Mouse (Mus musculus): Measurements from ENCODE around the gene Slc22a5.

DNA sequence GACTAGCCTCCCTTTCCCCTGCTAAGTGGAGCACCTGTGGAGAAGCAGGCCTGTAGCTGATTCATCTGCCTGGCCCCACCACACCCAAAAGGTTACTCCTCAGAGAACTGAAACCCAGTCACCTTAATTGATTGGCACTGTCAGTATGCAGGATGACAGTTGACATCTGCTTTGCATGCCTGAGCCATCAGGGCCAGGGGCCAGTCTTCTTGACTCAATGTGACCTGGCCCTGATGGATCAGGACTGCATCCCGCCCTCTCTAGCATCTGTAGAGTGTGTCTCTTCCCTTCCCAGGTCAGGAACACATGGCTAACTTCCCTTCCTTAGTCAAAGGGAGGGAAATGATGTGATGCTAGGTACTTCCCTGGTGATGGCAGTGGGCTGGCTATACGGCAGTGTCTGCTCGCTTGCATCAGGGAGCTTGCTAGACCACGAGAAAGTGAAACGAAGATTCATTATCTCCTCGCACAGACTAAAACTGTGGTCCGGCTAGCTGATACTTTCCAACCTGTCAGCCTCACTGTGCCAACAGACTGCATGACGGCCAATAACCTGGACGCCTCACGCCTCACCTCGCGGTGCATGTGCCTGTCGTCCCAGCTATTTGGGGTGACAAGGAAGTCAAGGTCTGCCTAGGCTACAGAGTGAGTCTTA lies 70.8 kb downstream of the Slc22a5 start:
- TF ChIP-seq CTCF (IDR thresholded peaks at IDR 0.05; ENCODE audit: borderline replicate concordance, extremely low read depth, insufficient read depth, insufficient read length) (no peak), POLR2A (IDR thresholded peaks at IDR 0.05; ENCODE audit: borderline replicate concordance, extremely low read depth, insufficient read depth, insufficient read length, poor library complexity, severe bottlenecking) (no peak)
